Mouse (Mus musculus) intestine, embryonic 14.5 days (tissue): ENCODE results near the gene Trpc4. TPM values are rescaled to one million over a fixed set of nuclear protein-coding genes. Genes with fewer than 3 reads are reported as not detected.

Experiments
- ATAC-seq: fragments of 200-750 bp; cut with Nextera tagmentation; replicated peaks from 2 replicates; pipeline ENCODE4 v1.8.0; 2017; ENCODE audit warnings: low read depth, moderate number of reproducible peaks, moderate TSS enrichment, moderate library complexity; ENCODE audit not compliant: low FRiP score, low TSS enrichment
- DNase-seq: peaks from one replicate; pipeline ENCODE4 v3.0.0-alpha.2; 2018; ENCODE audit warnings: low spot score
- H3K27ac ChIP-seq: fragments of 300-500 bp; sonication (generic); 2 replicates; pipeline ENCODE4 v1.5.1; 2014; ENCODE audit warnings: low read depth, mild to moderate bottlenecking, control low read depth
- H3K27me3 ChIP-seq: fragments of 300-500 bp; sonication (generic); replicated peaks from 2 replicates; pipeline ENCODE4 v1.6.1; 2014; ENCODE audit warnings: low read length, control low read depth; ENCODE audit not compliant: control insufficient read depth, insufficient read depth
- H3K36me3 ChIP-seq: fragments of 300-500 bp; sonication (generic); 2 replicates; pipeline ENCODE4 v1.6.1; 2014; ENCODE audit warnings: low read length, control low read depth; ENCODE audit not compliant: control insufficient read depth, insufficient read depth
- H3K4me1 ChIP-seq: fragments of 300-500 bp; sonication (generic); replicated peaks from 2 replicates; pipeline ENCODE4 v1.6.1; 2014; ENCODE audit warnings: low read length, control low read depth, mixed read lengths; ENCODE audit not compliant: control insufficient read depth, insufficient read depth
- H3K4me2 ChIP-seq: fragments of 300-500 bp; sonication (generic); 2 replicates; pipeline ENCODE4 v1.6.1; 2014; ENCODE audit warnings: low read length
- H3K4me3 ChIP-seq: fragments of 300-500 bp; sonication (generic); 2 replicates; pipeline ENCODE4 v1.5.1; 2014; ENCODE audit warnings: low read depth, low read length, control low read depth, mixed read lengths
- H3K9ac ChIP-seq: fragments of 300-500 bp; sonication (generic); 2 replicates; pipeline ENCODE4 v1.6.1; 2014; ENCODE audit warnings: mild to moderate bottlenecking, low read length
- H3K9me3 ChIP-seq: fragments of 300-500 bp; sonication (generic); 2 replicates; pipeline ENCODE4 v1.6.1; 2016; ENCODE audit warnings: low read length, control low read depth; ENCODE audit not compliant: control insufficient read depth
- WGBS: fragments of 180-500 bp; shearing (Covaris S2); extraction: QIAGEN DNeasy Blood & Tissue Kit; methylation state at CpG from one replicate; pipeline ENCODE4 v1.1.7; 2014; 5-methylcytosine and 5-hydroxymethylcytosine counted together
- polyA plus RNA-seq: library from polyadenylated mRNA; unstranded; fragments of >200 nt; fragmentation: Nextera tagmentation; extraction: Ambion mirVana; gene quantifications from 2 replicates; pipeline ENCODE4 v1.2.1, GENCODE M21; 2014

The Trpc4 gene
- polyA plus RNA-seq, 1 experiment from 2014 or later, result 5.0 TPM

- no peak overlapping the region for H3K4me2 ChIP-seq
- ATAC-seq, result no peak
- WGBS, result 84% methylated on average over 1 of the region's 1 CpGs
- DNase-seq, result no peak
- H3K4me1 ChIP-seq, result no peaks in the 10 kb centered on the region
- H3K9ac ChIP-seq, result no peak overlapping the region
- 0 out of 2 replicates have a peak, but pooled peaks cover 7% of the 10 kb centered on the region for H3K9me3 ChIP-seq
- no peak overlapping the region for H3K27ac ChIP-seq
- no peaks in the 10 kb centered on the region for H3K36me3 ChIP-seq
- no peaks in the 10 kb centered on the region for H3K27me3 ChIP-seq
- no peak overlapping the region for H3K4me3 ChIP-seq
These were observed 87.3 kb downstream of the Trpc4 start for GRCm38 (mm10) chr3:54243136-54243535.

- H3K36me3 ChIP-seq, result no peaks in the 10 kb centered on the region
- no peak overlapping the region for H3K4me2 ChIP-seq
- H3K27me3 ChIP-seq, result no peaks in the 10 kb centered on the region
- H3K9me3 ChIP-seq, result 0 out of 2 replicates have a peak, but pooled peaks cover 7% of the 10 kb centered on the region
- H3K27ac ChIP-seq, result no peak overlapping the region
- ATAC-seq, result 0 out of 2 replicates have a peak, but pooled peaks have one; percentile 53
- H3K4me3 ChIP-seq, result no peak overlapping the region
- no peaks in the 10 kb centered on the region for H3K4me1 ChIP-seq
- no peak overlapping the region for H3K9ac ChIP-seq
- DNase-seq, result no peak
- 78% methylated on average over 4 of the region's 4 CpGs for WGBS
These were observed 89.1 kb downstream of the Trpc4 start for GRCm38 (mm10) chr3:54244729-54245465.

- no peaks in the 10 kb centered on the region for H3K4me1 ChIP-seq
- H3K9ac ChIP-seq, result no peak overlapping the region
- no peak overlapping the region for H3K4me3 ChIP-seq
- no peak for ATAC-seq
- H3K27ac ChIP-seq, result no peak overlapping the region
- H3K4me2 ChIP-seq, result no peak overlapping the region
- H3K27me3 ChIP-seq, result no peaks in the 10 kb centered on the region
- H3K36me3 ChIP-seq, result no peaks in the 10 kb centered on the region
- H3K9me3 ChIP-seq, result 0 out of 2 replicates have a peak, but pooled peaks cover 7% of the 10 kb centered on the region
- 63% methylated on average over 2 of the region's 2 CpGs for WGBS
- no peak for DNase-seq
These were observed 90.6 kb downstream of the Trpc4 start for GRCm38 (mm10) chr3:54246416-54246815.

GRCm38 (mm10) chr3:54249311-54249710 lies 93.5 kb downstream of the Trpc4 start:
- no peaks in the 10 kb centered on the region for H3K36me3 ChIP-seq
- no peak overlapping the region for H3K27ac ChIP-seq
- no peaks in the 10 kb centered on the region for H3K27me3 ChIP-seq
- 89% methylated on average over 6 of the region's 6 CpGs for WGBS
- DNase-seq (no peak), ATAC-seq (no peak)
- no peak overlapping the region for H3K4me3 ChIP-seq
- no peaks in the 10 kb centered on the region for H3K9me3 ChIP-seq
- H3K9ac ChIP-seq, result no peak overlapping the region
- no peak overlapping the region for H3K4me2 ChIP-seq
- no peaks in the 10 kb centered on the region for H3K4me1 ChIP-seq

- DNase-seq (no peak), ATAC-seq (no peak)
- no peak overlapping the region for H3K4me2 ChIP-seq
- H3K9ac ChIP-seq, result no peak overlapping the region
- H3K4me3 ChIP-seq, result no peak overlapping the region
- no peaks in the 10 kb centered on the region for H3K36me3 ChIP-seq
- H3K4me1 ChIP-seq, result no peaks in the 10 kb centered on the region
- no peaks in the 10 kb centered on the region for H3K9me3 ChIP-seq
- no peak overlapping the region for H3K27ac ChIP-seq
- 82% methylated on average over 1 of the region's 1 CpGs for WGBS
- no peaks in the 10 kb centered on the region for H3K27me3 ChIP-seq
These were observed 111.1 kb downstream of the Trpc4 start for GRCm38 (mm10) chr3:54266943-54267342.

GRCm38 (mm10) chr3:54269180-54269579 lies 113.3 kb downstream of the Trpc4 start:
- Histone ChIP-seq H3K9me3 (no peaks in the 10 kb centered on the region), H3K4me3 (no peak overlapping the region), H3K36me3 (no peaks in the 10 kb centered on the region), H3K27me3 (no peaks in the 10 kb centered on the region), H3K27ac (no peak overlapping the region), H3K4me1 (no peaks in the 10 kb centered on the region), H3K9ac (no peak overlapping the region), H3K4me2 (no peak overlapping the region)
- ATAC-seq (no peak), DNase-seq (no peak)
- WGBS, result 84% methylated on average over 6 of the region's 6 CpGs

- WGBS, result 65% methylated on average over 7 of the region's 7 CpGs
- ATAC-seq (no peak), DNase-seq (no peak)
- Histone ChIP-seq H3K9me3 (no peaks in the 10 kb centered on the region), H3K4me3 (no peak overlapping the region), H3K4me2 (no peak overlapping the region), H3K27me3 (no peaks in the 10 kb centered on the region), H3K27ac (no peak overlapping the region), H3K9ac (no peak overlapping the region), H3K36me3 (no peaks in the 10 kb centered on the region), H3K4me1 (no peaks in the 10 kb centered on the region)
These were observed 118.8 kb downstream of the Trpc4 start for GRCm38 (mm10) chr3:54274651-54275050.

GRCm38 (mm10) chr3:54289731-54290130 lies 133.9 kb downstream of the Trpc4 start:
- Histone ChIP-seq H3K27me3 (no peaks in the 10 kb centered on the region), H3K4me3 (no peak overlapping the region), H3K4me1 (no peaks in the 10 kb centered on the region), H3K9ac (no peak overlapping the region), H3K4me2 (no peak overlapping the region), H3K36me3 (no peaks in the 10 kb centered on the region), H3K9me3 (no peaks in the 10 kb centered on the region), H3K27ac (no peak overlapping the region)
- WGBS, result 33% methylated on average over 3 of the region's 3 CpGs
- ATAC-seq (no peak), DNase-seq (no peak)

- H3K36me3 ChIP-seq, result no peaks in the 10 kb centered on the region
- 32% methylated on average over 5 of the region's 5 CpGs for WGBS
- no peaks in the 10 kb centered on the region for H3K9me3 ChIP-seq
- H3K4me3 ChIP-seq, result no peak overlapping the region
- DNase-seq (no peak), ATAC-seq (peak; percentile 81)
- no peaks in the 10 kb centered on the region for H3K27me3 ChIP-seq
- no peaks in the 10 kb centered on the region for H3K4me1 ChIP-seq
- H3K4me2 ChIP-seq, result no peak overlapping the region
- 0 out of 2 replicates have a peak overlapping the region, but pooled peaks have one; percentile 34 for H3K27ac ChIP-seq
- H3K9ac ChIP-seq, result no peak overlapping the region
These were observed 154.8 kb downstream of the Trpc4 start for GRCm38 (mm10) chr3:54310604-54311003.
